Mouse (Mus musculus) forebrain, embryonic 16.5 days (tissue): Measurements from ENCODE around the gene Tnfaip8l1. TPM values are rescaled to one million over a fixed set of nuclear protein-coding genes. Genes with fewer than 3 reads are reported as not detected.

Experiments
- ATAC-seq: fragments of 200-750 bp; cut with Nextera tagmentation; 2 replicates; pipeline ENCODE4 v1.8.0; 2017; ENCODE audit warnings: mild to moderate bottlenecking, moderate library complexity
- H3K27ac ChIP-seq: fragments of 300-500 bp; sonication (generic); 2 replicates; pipeline ENCODE4 v1.5.1; 2014; ENCODE audit warnings: low read length, control low read depth
- H3K27me3 ChIP-seq: fragments of 300-500 bp; sonication (generic); replicated peaks from 2 replicates; pipeline ENCODE4 v1.6.1; 2014; ENCODE audit warnings: low read length; ENCODE audit not compliant: control insufficient read depth, insufficient read depth
- H3K36me3 ChIP-seq: fragments of 300-500 bp; sonication (generic); 2 replicates; pipeline ENCODE4 v1.6.1; 2014; ENCODE audit not compliant: control insufficient read depth, insufficient read depth
- H3K4me1 ChIP-seq: fragments of 300-500 bp; sonication (generic); replicated peaks from 2 replicates; pipeline ENCODE4 v1.6.1; 2014; ENCODE audit warnings: low read length; ENCODE audit not compliant: control insufficient read depth, insufficient read depth
- H3K4me2 ChIP-seq: fragments of 300-500 bp; sonication (generic); 2 replicates; pipeline ENCODE4 v1.6.1; 2014; ENCODE audit warnings: mild to moderate bottlenecking, low read length, control low read depth
- H3K4me3 ChIP-seq: fragments of 300-500 bp; sonication (generic); replicated peaks from 2 replicates; pipeline ENCODE4 v1.5.1; 2014; ENCODE audit warnings: mild to moderate bottlenecking, low read length, control low read depth
- H3K9ac ChIP-seq: fragments of 300-500 bp; sonication (generic); replicated peaks from 2 replicates; pipeline ENCODE4 v1.6.1; 2014; ENCODE audit warnings: low read depth, low read length, control low read depth
- H3K9me3 ChIP-seq: fragments of 300-500 bp; sonication (generic); 2 replicates; pipeline ENCODE4 v1.6.1; 2016; ENCODE audit warnings: low read length; ENCODE audit not compliant: control insufficient read depth
- WGBS: fragments of 180-500 bp; shearing (Covaris S2); extraction: QIAGEN DNeasy Blood & Tissue Kit; methylation state at CpG from one replicate; pipeline ENCODE4 v1.1.7; 2014; 5-methylcytosine and 5-hydroxymethylcytosine counted together
- microRNA-seq: library from miRNA; unstranded; fragments of <30 nt; microRNA quantifications from one replicate; pipeline ENCODE4, GENCODE M21; 2017
- polyA plus RNA-seq: library from polyadenylated mRNA; unstranded; fragments of >200 nt; fragmentation: Nextera tagmentation; extraction: Ambion mirVana; gene quantifications from 2 replicates; pipeline ENCODE4 v1.2.1, GENCODE M21; 2015

The Tnfaip8l1 gene
- polyA plus RNA-seq, 1 experiment from 2014 or later, result 10.2 TPM

DNA sequence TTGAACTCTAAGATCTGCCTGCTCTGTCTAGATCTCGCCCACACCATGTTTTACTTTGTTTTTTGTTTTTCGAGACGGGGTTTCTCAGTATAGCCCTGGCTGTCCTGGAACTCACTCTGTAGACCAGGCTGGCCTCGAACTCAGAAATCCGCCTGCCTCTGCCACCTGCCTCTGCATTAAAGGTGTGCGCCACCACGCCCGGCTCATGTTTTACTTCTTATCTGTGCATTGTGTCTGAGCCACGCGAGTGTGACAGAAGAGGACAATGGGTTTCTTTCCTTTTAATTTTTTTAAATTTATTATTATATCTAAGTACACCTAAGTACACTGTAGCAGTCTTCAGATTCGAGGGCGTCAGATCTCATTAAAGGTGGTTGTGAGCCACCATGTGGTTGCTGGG, 57.0 kb downstream of the Tnfaip8l1 start:
- WGBS, result 45% methylated on average over 12 of the region's 12 CpGs
- Histone ChIP-seq H3K9me3 (no peaks in the 10 kb centered on the region), H3K27ac (peak overlapping the region; percentile 86), H3K4me2 (peak overlapping the region; percentile 62), H3K36me3 (no peaks in the 10 kb centered on the region), H3K27me3 (no peaks in the 10 kb centered on the region), H3K4me1 (peaks cover 31% of the 10 kb centered on the region), H3K9ac (peak overlapping the region; percentile 61), H3K4me3 (peak overlapping the region; percentile 85)
- ATAC-seq, result no peak

DNA sequence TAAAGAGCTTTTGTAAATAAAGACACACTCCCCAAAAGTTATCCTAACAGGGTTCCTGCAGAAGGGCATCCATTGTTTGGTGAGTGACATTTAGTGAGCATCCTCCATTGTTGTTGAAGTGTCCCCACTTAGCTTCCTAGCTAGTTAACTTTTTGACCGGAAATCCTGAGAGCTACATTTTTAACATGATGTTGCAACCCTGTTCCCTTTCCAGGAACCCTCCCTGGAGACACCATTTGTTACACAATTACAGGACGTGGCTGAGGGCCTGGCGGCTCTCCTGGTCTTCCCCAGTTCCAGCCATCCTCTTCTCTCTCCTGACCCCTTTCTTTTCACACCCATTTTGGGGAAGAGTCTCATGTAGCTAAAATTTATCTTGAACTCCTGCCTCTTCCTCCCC, 57.5 kb downstream of the Tnfaip8l1 start:
- Histone ChIP-seq H3K9me3 (no peaks in the 10 kb centered on the region), H3K36me3 (no peaks in the 10 kb centered on the region), H3K4me2 (no peak overlapping the region), H3K4me3 (no peak overlapping the region), H3K4me1 (peaks cover 30% of the 10 kb centered on the region), H3K9ac (no peak overlapping the region), H3K27me3 (no peaks in the 10 kb centered on the region), H3K27ac (no peak overlapping the region)
- WGBS, result 70% methylated on average over 3 of the region's 3 CpGs
- ATAC-seq, result no peak

Small RNA genes lying within 50 kb of the gene (microRNA-seq; reads per million reads assigned to microRNA genes)
- gene Gm44397, result not detected

Other genes starting within 250 kb of the Tnfaip8l1 start
- gene Zfp119b, start 213.0 kb upstream of the Tnfaip8l1 start, polyA plus RNA-seq, result 6.7 and 8.3 TPM in 2 replicates
- 3.0 and 4.2 TPM in 2 replicates for gene Ebi3, start 209.8 kb upstream of the Tnfaip8l1 start, polyA plus RNA-seq
- gene Yju2, start 203.4 kb upstream of the Tnfaip8l1 start, polyA plus RNA-seq, result 26.8 and 27.0 TPM in 2 replicates
- gene Shd, start 192.0 kb upstream of the Tnfaip8l1 start, polyA plus RNA-seq, result 98.2 and 129 TPM in 2 replicates
- 144 and 179 TPM in 2 replicates for gene Fsd1, start 176.0 kb upstream of the Tnfaip8l1 start, polyA plus RNA-seq
- 5.5 and 6.6 TPM in 2 replicates for gene Stap2, start 156.9 kb upstream of the Tnfaip8l1 start, polyA plus RNA-seq
- gene Mpnd, start 156.8 kb upstream of the Tnfaip8l1 start, polyA plus RNA-seq, result 152 and 157 TPM in 2 replicates
- gene Sh3gl1, start 125.8 kb upstream of the Tnfaip8l1 start, polyA plus RNA-seq, result 125 and 126 TPM in 2 replicates
- 10.6 and 12.6 TPM in 2 replicates for gene Chaf1a, start 122.0 kb upstream of the Tnfaip8l1 start, polyA plus RNA-seq
- gene Ubxn6, start 87.4 kb upstream of the Tnfaip8l1 start, polyA plus RNA-seq, result 78.8 and 85.8 TPM in 2 replicates
- gene Hdgfl2, start 82.8 kb upstream of the Tnfaip8l1 start, polyA plus RNA-seq, result 151 and 158 TPM in 2 replicates
- 0.09 and 0.14 TPM in 2 replicates for gene Plin4, start 52.7 kb upstream of the Tnfaip8l1 start, polyA plus RNA-seq
- gene Plin5, start 44.9 kb upstream of the Tnfaip8l1 start, polyA plus RNA-seq, result 0.67 and 1.4 TPM in 2 replicates
- 0.22 TPM in 1 of 2 replicates, not detected in the other for gene Lrg1, start 40.5 kb upstream of the Tnfaip8l1 start, polyA plus RNA-seq
- gene Sema6b, start 22.1 kb upstream of the Tnfaip8l1 start, polyA plus RNA-seq, result 10.1 and 10.7 TPM in 2 replicates
- 54.2 and 63.8 TPM in 2 replicates for gene Mydgf, start 21.4 kb downstream of the Tnfaip8l1 start, polyA plus RNA-seq
- 32.1 and 32.3 TPM in 2 replicates for gene Dpp9, start 56.4 kb downstream of the Tnfaip8l1 start, polyA plus RNA-seq
- 23.4 and 24.5 TPM in 2 replicates for gene Fem1a, start 94.3 kb downstream of the Tnfaip8l1 start, polyA plus RNA-seq
- gene Ticam1, start 114.3 kb downstream of the Tnfaip8l1 start, polyA plus RNA-seq, result 1.6 and 1.9 TPM in 2 replicates
- 9.3 and 12.6 TPM in 2 replicates for gene Plin3, start 130.4 kb downstream of the Tnfaip8l1 start, polyA plus RNA-seq
- not detected in 2 replicates for gene Arrdc5, start 137.8 kb downstream of the Tnfaip8l1 start, polyA plus RNA-seq
- gene Uhrf1, start 140.8 kb downstream of the Tnfaip8l1 start, polyA plus RNA-seq, result 48.1 and 52.2 TPM in 2 replicates
- 81.6 and 85.0 TPM in 2 replicates for gene Kdm4b, start 163.6 kb downstream of the Tnfaip8l1 start, polyA plus RNA-seq